Mouse (Mus musculus) layer of hippocampus, adult 8-10 months (tissue): ENCODE data around the gene Per2. TPM values are rescaled to one million over a fixed set of nuclear protein-coding genes. Genes with fewer than 3 reads are reported as not detected.
A peak's percentile ranks its signal among the peaks of the same experiment; 100 is the strongest.
"Not testable (repeated sequence)": the region's sequence is repeated elsewhere in the genome, so short reads cannot be mapped to it uniquely, and the experiment has no call there.

Source experiments
- DNase-seq, 2 experiments: peaks; one replicate each; pipeline ENCODE4 v3.0.0; 2022; ENCODE audit warnings: low spot score in 2 of 2
- total RNA-seq, 4 experiments: library from RNA; stranded (reverse); gene quantifications; 2 replicates each; pipeline ENCODE4 v1.2.4; 2022

Gene Per2
- total RNA-seq: 10 to 100 TPM; 20.4 to 37.6 (median 30.4) TPM

GRCm38 (mm10) chr1:91459059-91459809, at the start of gene Per2:
Gene Per2, minus strand, starts transcription at chr1:91459324.
- peak; percentile 99 to 100 for DNase-seq

GRCm38 (mm10) chr1:91504615-91505014, 45.5 kb upstream of the Per2 start:
- no peak for DNase-seq

GRCm38 (mm10) chr1:91498579-91498978, 39.5 kb upstream of the Per2 start:
- no peak for DNase-seq

- DNase-seq: no peak
Observed at GRCm38 (mm10) chr1:91495321-91495720, 36.2 kb upstream of the Per2 start.

GRCm38 (mm10) chr1:91494457-91495140, 35.5 kb upstream of the Per2 start, which contains the start of gene Traf3ip1:
Gene Traf3ip1, plus strand, starts transcription at chr1:91494647.
- peak; percentile 85 to 86 for DNase-seq

- DNase-seq: no peak
Observed at GRCm38 (mm10) chr1:91493938-91494337, 34.8 kb upstream of the Per2 start.

GRCm38 (mm10) chr1:91492740-91493139, 33.6 kb upstream of the Per2 start:
- no peak for DNase-seq

- DNase-seq: no peak
Observed at GRCm38 (mm10) chr1:91490322-91490721, 31.2 kb upstream of the Per2 start.

GRCm38 (mm10) chr1:91486165-91486564, 27.0 kb upstream of the Per2 start:
- no peak for DNase-seq

- DNase-seq: no peak
Observed at GRCm38 (mm10) chr1:91485422-91485821, 26.3 kb upstream of the Per2 start.

GRCm38 (mm10) chr1:91484011-91484346, 24.9 kb upstream of the Per2 start:
- DNase-seq: no peak

- peak; percentile 35 to 82 for DNase-seq
Observed at GRCm38 (mm10) chr1:91483304-91484010, 24.3 kb upstream of the Per2 start.

GRCm38 (mm10) chr1:91482616-91483211, 23.6 kb upstream of the Per2 start:
- no peak for DNase-seq

GRCm38 (mm10) chr1:91478958-91479357, 19.8 kb upstream of the Per2 start:
- no peak for DNase-seq

GRCm38 (mm10) chr1:91478145-91478544, 19.0 kb upstream of the Per2 start:
- not testable (repeated sequence) for DNase-seq

GRCm38 (mm10) chr1:91469888-91470419, 10.8 kb upstream of the Per2 start:
- no peak for DNase-seq

- no peak for DNase-seq
Observed at GRCm38 (mm10) chr1:91466186-91466585, 7.1 kb upstream of the Per2 start.

GRCm38 (mm10) chr1:91465244-91465643, 6.1 kb upstream of the Per2 start:
- no peak for DNase-seq

GRCm38 (mm10) chr1:91464436-91464835, 5.3 kb upstream of the Per2 start:
- no peak for DNase-seq

GRCm38 (mm10) chr1:91463336-91463995, 4.3 kb upstream of the Per2 start:
- no peak for DNase-seq

- no peak for DNase-seq
Observed at GRCm38 (mm10) chr1:91460564-91460963, 1.4 kb upstream of the Per2 start.
